Mouse (Mus musculus): Measurements from ENCODE around the gene Ruvbl1.

Gene Ruvbl1

DNA sequence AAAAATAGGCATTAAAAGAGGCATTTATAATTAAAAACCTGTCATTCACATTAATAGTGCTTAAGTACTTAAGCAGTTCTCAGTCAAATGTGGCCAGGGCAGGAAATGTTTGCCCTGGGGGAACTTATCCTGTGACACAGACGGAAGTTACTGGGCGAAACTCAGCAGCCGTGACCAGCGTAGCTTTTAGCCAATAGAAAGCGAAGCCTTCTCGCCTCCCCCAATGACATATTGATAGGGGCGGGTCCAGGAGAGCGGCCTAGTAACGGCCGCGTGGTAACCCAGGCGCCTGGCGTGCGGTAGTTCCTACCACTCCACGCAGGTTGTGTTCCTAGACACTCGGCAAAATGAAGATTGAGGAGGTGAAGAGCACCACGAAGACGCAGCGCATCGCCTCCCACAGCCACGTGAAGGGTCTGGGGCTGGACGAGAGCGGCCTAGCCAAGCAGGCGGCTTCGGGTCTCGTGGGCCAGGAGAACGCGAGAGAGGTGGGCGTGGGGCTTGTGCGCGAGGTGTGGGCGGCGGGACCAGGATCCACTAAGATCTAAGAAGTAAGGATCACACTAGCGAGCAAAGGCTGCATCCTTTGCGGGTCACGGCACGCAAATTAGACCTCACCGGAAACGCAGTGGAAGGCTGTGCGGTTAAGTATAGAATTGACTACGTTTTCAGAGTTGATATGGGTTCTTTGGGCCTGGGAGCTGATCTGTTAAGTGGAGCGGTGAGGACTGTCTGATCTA, at the start of gene Ruvbl1:
TSS of gene Ruvbl1 (plus strand) at position 229 of the 740 bp plus-strand sequence.
- DNase-seq (ENCODE audit: low spot score in 2 of 2): peak; percentile 91 to 95

GRCm38 (mm10) chr6:88416130-88416758, 49.0 kb upstream of the Ruvbl1 start:
- no peak for DNase-seq (ENCODE audit: low spot score in 2 of 2)

GRCm38 (mm10) chr6:88431202-88431601, 34.0 kb upstream of the Ruvbl1 start:
- no peak for DNase-seq (ENCODE audit: low spot score in 2 of 2)

- DNase-seq (ENCODE audit: low spot score in 2 of 2): no peak
Measured at GRCm38 (mm10) chr6:88435609-88436008, 29.6 kb upstream of the Ruvbl1 start.

GRCm38 (mm10) chr6:88439056-88439455, 26.2 kb upstream of the Ruvbl1 start:
- peak; percentile 40 to 53 for DNase-seq (ENCODE audit: low spot score in 2 of 2)

DNA sequence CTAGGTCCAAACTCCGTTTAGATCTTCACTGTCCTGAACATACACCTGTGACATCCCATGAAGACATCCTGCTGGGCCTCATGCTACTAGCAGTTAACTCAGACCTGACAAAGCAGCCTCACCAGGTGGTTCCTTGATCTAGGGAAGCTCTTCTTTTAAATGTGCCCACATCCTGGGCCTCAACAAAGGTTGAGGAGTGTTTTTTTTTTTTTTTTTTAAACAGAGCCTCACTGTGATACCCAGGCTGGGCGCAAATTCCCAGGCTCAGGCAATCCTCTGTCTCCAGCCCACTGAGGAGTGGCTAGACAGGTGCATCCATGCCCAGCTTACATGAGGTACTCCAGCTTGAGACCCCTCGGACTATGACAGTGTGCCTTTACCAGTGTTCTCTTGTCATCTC, 22.7 kb upstream of the Ruvbl1 start:
- DNase-seq (ENCODE audit: low spot score in 2 of 2): no peak

GRCm38 (mm10) chr6:88443446-88443845, 21.8 kb upstream of the Ruvbl1 start:
- DNase-seq (ENCODE audit: low spot score in 2 of 2): no peak

DNA sequence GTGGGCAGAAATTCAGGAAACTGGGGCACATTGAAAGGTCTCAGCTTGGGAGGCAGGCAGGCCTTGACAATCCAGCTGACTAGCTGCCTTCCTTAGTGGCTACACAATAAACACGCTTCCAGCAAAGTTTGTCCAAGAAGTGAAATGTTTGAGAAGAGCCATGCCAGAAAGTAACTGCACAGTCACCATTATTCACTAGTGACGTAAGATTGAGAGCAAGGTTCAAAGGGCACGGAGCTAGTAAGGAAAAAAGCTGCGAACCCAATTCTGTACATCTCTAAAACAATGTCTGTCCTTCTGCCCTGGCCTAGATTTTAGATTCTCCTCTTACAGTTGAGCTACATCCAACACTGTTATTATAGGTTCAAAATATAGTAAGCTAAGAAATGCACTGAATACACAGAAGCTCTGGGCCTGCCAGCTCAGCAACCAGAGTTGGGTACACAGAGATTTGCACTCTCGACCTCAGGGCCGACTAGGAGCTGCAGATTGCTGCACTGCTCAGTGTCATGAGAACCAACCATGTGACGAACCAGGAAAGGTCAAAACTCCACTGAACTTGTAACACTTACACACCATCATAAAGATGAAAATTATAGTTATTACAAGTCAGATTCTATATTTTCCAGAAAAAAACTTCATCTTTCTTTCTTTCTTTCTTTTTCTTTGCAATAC, 21.0 kb upstream of the Ruvbl1 start:
- no peak for DNase-seq (ENCODE audit: low spot score in 2 of 2)

DNA sequence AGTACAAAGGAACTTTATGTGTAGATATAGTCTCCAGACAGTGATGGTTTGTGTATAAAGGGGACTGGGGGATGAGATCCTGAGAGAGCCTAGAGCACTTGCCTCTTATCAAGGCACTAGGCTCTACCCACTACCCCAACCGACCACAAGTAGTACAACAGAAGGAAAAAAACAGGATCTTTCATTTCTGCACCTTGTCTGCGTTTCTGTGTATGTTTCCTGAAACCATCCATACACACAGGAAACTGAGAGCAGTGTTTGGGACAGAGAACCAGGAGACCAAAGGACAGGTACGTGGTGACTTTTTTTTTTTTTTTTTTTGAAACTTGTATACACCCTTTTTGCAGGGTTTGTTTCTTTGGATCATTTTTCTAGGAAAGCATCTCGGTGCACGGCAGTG, 19.5 kb upstream of the Ruvbl1 start:
- DNase-seq (ENCODE audit: low spot score in 2 of 2): no peak

DNA sequence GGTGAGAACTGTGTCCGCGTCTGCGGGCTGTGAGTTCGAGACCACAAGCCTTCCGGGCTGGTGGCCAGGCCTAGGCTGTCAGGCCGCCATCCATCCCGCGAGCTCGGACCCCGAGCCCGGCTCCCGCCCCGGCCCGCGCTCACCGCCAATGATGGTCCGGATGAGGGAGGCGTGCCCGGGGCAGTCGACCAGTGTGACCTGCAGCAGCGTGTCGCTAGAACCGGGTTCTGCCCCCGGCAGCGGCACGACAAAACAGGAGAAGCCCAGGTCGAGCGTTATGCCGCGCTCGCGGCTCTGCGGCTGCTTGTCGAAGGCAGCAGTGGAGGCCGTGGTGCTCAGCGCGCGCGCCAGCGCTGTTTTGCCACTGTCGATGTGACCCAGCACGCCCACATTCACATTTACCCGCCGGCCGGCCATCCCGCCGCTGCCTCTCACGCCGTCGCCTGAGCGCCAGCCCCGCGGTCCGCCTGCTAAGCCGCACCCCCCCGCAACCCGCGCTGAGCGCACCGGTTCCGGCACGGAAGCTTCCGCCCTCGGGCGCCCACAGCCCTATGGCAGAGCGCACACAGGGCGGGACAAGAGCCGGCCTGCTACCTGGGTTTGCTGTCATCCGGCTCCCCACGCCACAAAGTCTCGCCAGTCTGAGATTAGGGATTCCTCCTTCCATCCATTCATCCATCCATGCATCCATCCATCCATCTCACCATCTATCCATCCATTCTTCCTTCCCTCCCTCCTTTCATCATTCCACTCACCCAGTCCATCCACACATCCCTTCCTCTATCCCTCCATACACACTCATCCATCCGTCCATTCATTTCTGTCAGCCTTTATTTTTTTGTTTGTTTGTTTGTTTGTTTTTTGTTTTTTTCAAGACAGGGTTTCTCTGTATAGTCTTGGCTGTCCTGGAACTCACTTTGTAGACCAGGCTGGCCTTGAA, 18.9 kb upstream of the Ruvbl1 start, which contains the start of gene Eefsec:
TSS of gene Eefsec (minus strand) at position 477 of the 940 bp plus-strand sequence.
- peak; percentile 76 to 82 for DNase-seq (ENCODE audit: low spot score in 2 of 2)

DNA sequence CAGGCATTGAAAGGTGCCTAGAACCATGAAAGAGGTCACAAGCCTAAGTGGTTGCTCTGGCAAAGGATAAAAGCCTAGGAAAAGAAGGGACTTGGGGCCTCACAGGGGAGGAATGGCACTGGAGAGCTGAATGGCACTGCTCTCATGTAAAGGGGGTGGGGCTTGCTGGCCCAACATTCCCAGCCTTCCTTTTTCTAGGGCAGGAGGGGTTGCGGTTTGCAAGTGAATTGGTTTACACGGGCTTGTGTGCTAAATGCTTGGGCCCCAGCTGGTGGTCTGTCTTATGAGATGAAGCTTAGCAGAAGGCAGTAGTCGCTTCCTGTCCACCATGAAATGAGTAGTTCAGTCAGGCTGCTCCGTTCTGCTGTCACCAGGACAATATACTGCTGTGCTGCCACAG, 17.8 kb upstream of the Ruvbl1 start:
- DNase-seq (ENCODE audit: low spot score in 2 of 2): no peak

DNA sequence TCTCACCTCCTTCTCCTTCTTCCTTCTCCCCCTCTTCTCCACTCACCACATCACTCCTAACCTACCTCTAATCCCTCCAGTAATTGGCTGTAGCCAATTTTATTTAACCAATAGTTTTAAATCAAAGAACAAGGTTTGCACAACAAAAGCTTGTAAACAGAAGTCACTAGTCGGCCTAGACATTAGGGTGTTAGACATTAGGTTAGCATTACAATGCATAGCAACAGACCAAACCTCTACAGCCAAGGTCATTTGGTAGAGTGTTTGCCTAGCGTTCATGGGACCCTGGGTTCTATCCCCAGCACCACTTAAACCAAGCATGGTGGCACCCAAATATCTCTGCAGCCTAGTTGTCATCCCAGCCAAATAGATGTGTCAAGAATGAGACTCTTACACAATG, 10.7 kb upstream of the Ruvbl1 start:
- no peak for DNase-seq (ENCODE audit: low spot score in 2 of 2)

DNA sequence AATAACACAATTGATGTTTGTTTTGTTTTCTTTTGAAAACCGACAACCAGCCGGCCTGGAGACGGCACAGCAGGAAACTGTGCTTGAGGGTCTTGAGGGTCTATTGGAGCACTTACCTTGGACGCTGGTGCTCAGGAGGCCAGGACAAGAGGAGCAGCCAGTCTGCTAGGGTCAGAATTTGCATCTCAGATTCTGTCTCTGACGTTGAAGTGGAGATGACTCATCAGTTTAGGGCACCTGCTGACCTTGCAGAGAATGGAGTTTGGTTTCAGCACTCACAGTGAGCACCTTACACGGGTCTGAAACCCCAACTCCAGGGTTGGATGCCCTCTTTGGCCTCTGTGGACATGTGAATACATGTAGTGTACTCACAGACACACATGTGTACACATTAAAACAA, 4.7 kb downstream of the Ruvbl1 start:
- no peak for DNase-seq (ENCODE audit: low spot score in 2 of 2)

DNA sequence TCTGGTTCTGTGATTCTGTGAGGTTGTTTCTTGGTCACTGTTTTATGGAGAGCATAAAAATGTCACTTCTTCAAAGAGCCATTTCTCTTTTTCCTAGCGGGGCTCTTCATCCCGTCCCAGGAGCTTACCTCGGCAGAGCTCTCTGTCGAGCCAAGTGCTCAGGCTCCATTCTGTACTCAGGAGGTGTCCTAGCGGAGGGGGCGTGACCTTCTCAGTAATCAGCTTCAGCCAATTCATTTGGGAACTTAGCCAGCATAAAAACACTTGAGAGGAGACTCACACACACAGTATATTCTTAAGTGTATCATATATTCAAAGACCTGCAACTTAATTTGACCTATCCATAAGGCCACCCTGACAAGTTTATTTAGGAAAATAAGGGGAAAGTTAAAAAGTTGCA, 15.2 kb downstream of the Ruvbl1 start:
- no peak for DNase-seq (ENCODE audit: low spot score in 2 of 2)

DNA sequence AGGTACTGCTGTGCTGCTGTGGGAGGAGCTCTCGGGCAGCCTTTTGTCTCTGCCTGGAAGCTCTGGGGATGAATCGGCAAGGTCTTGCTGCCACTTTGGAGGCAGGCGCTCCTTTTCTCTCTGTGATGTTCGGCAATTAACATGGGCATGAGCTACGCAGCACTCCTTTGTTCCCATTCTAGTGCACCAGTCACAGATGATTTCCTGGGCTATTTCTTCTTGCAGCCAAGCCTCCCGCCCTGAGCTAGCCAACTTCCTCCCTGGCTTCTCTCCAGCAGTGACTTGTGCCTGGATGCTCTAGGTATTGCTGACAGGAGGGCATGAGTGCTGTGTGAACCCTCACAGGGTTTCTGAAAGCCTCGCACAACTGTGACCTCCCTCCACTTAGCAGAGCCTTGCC, 17.9 kb downstream of the Ruvbl1 start:
- DNase-seq (ENCODE audit: low spot score in 2 of 2): no peak

DNA sequence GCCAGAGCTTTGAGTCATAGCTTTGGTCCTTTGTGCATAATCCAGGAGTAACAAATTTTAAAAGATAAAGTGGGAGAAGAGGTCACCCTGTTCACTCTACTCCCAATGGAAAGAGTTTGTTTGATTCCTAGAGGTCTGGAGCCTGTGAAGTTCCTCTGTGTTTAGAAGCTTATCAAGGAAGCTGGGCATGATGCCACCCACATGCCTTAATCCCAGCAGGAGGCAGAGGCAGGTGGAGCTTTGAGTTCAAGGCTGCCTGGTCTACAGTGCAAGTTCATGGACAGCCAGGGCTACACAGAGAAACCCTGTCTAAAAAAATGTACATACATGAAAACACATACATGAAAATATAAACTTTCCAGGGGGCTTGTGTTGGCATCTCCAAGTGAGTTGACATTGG, 18.7 kb downstream of the Ruvbl1 start:
- DNase-seq (ENCODE audit: low spot score in 2 of 2): no peak

DNA sequence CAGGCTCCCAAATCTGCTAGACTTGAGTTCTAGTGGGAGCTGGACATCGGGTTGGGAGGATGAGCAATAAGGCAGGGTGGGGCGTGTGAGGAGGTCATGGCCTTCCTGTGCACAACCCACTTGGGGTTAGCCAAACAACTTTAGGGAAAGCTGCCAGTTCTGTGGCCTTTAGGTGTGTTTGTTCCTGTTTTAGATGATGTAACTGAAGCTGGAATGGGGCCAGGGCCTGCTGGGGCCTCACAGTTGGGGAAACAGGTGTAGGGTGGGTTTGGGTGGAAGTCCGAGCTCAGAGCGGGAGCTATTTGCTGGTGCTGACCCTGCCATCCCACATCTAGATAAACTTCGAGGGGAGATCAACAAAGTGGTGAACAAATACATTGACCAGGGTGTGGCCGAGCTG, 20.2 kb downstream of the Ruvbl1 start:
- no peak for DNase-seq (ENCODE audit: low spot score in 2 of 2)

DNA sequence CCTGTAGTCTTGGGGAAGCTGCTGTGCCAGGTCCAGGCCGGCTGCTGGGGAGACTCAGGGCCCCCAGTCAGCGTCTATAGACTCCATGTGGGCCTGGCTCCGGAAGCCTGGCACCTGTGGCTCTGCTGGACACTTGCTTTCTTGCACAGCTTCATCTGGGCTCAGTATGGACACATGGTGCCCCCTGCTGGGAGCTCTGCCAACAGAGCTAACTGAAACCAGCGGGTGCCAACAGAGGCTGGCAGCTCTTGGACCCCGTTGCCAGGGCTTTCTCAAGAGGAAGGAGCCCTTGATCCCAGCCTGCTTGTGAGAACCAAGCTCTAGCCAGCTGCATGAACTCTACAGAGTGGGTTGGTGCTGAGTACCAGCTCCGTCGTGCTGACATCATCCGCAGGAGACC, 21.7 kb downstream of the Ruvbl1 start:
- peak; percentile 60 to 76 for DNase-seq (ENCODE audit: low spot score in 2 of 2)

- DNase-seq (ENCODE audit: low spot score in 2 of 2): peak; percentile 19 to 46
Measured at GRCm38 (mm10) chr6:88489026-88489425, 23.8 kb downstream of the Ruvbl1 start.

GRCm38 (mm10) chr6:88489834-88490233, 24.6 kb downstream of the Ruvbl1 start:
- no peak for DNase-seq (ENCODE audit: low spot score in 2 of 2)

- peak in 1 of 2 experiments; percentile 43 for DNase-seq (ENCODE audit: low spot score in 2 of 2)
Measured at GRCm38 (mm10) chr6:88490629-88491354, 25.6 kb downstream of the Ruvbl1 start.

Data from frontal cortex, postnatal 36 days (tissue).